Mouse (Mus musculus): Measurements from ENCODE around the gene Rtca. TPM values are rescaled to one million over a fixed set of nuclear protein-coding genes. Genes with fewer than 3 reads are reported as not detected.

Rtca gene
- polyA plus RNA-seq, 1 experiment from 2014 or later: 73.1 TPM

DNA sequence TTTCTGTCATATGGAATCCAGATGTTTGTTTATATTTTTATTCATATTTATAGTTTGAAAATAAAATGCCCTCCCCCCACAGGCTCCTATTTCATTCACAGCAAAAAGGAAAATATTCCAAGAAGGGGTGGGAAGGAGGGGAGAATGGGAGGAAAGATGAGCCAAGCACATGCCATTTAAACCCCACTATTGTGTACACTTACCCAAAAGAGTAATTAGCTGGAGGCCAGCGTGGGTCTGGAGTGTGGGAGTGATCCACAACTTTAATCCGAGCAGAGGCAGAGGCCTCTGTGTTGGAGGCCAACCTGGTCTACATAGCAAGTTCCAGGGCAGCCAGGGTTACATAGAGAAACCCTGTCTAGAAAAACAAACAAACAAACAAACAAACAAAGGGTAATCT is 43.7 kb downstream of the Rtca start:
- Histone ChIP-seq H3K4me1 (replicated peaks; ENCODE audit: insufficient read depth, low read length) (no peaks in the 10 kb centered on the region), H3K4me3 (replicated peaks; ENCODE audit: low read depth, low read length) (no peak overlapping the region), H3K9ac (ENCODE audit: low read depth, low read length) (no peak overlapping the region), H3K9me3 (replicated peaks; ENCODE audit: low read length) (no peaks in the 10 kb centered on the region), H3K27me3 (ENCODE audit: insufficient read depth, low read length) (no peaks in the 10 kb centered on the region), H3K36me3 (ENCODE audit: insufficient read depth, low read length) (no peaks in the 10 kb centered on the region), H3K27ac (no peak overlapping the region), H3K4me2 (ENCODE audit: low read length) (no peak overlapping the region)
- no peak for TF ChIP-seq CTCF (IDR thresholded peaks at IDR 0.05; ENCODE audit: low read depth)
- ATAC-seq (replicated peaks; ENCODE audit: low FRiP score, low read depth) (no peak), DNase-seq (ENCODE audit: low spot score) (no peak)
- WGBS: 20% methylated on average over 2 of the region's 2 CpGs

- no peak for DNase-seq (ENCODE audit: low spot score)
- no peak for ATAC-seq (replicated peaks; ENCODE audit: low FRiP score, low read depth)
- Histone ChIP-seq H3K4me3 (replicated peaks; ENCODE audit: low read depth, low read length) (no peak overlapping the region), H3K9me3 (replicated peaks; ENCODE audit: low read length) (no peaks in the 10 kb centered on the region), H3K27ac (no peak overlapping the region), H3K4me1 (replicated peaks; ENCODE audit: insufficient read depth, low read length) (no peaks in the 10 kb centered on the region), H3K4me2 (ENCODE audit: low read length) (no peak overlapping the region), H3K27me3 (ENCODE audit: insufficient read depth, low read length) (no peaks in the 10 kb centered on the region), H3K9ac (ENCODE audit: low read depth, low read length) (no peak overlapping the region), H3K36me3 (ENCODE audit: insufficient read depth, low read length) (no peaks in the 10 kb centered on the region)
- no peak for TF ChIP-seq CTCF (IDR thresholded peaks at IDR 0.05; ENCODE audit: low read depth)
- 65% methylated on average over 4 of the region's 4 CpGs for WGBS
Observed at GRCm38 (mm10) chr3:116461053-116461452, 47.0 kb downstream of the Rtca start.

DNA sequence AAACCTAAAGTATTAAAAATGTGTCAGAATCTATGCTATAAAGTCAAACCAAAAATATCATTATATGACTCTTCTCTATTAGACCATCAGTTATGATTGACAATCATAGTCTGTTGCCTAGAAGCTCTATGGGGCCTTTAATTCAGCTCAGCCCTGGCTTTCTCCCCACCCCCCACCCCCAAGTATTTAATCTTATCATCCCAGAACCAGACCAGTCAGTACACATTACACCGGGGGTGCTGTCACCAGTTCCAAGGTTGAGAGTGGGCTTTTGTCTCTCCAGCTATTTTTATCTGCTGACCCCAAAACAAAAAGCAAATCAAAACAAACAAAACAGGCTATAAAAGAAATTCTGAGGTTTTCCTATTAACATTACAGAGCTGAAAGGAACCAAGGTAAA is 53.5 kb downstream of the Rtca start:
- 76% methylated on average over 1 of the region's 1 CpGs for WGBS
- Histone ChIP-seq H3K27me3 (ENCODE audit: insufficient read depth, low read length) (no peaks in the 10 kb centered on the region), H3K4me1 (replicated peaks; ENCODE audit: insufficient read depth, low read length) (no peaks in the 10 kb centered on the region), H3K9ac (ENCODE audit: low read depth, low read length) (no peak overlapping the region), H3K4me3 (replicated peaks; ENCODE audit: low read depth, low read length) (no peak overlapping the region), H3K36me3 (ENCODE audit: insufficient read depth, low read length) (no peaks in the 10 kb centered on the region), H3K27ac (no peak overlapping the region), H3K4me2 (ENCODE audit: low read length) (no peak overlapping the region), H3K9me3 (replicated peaks; ENCODE audit: low read length) (no peaks in the 10 kb centered on the region)
- DNase-seq (ENCODE audit: low spot score) (no peak), ATAC-seq (replicated peaks; ENCODE audit: low FRiP score, low read depth) (no peak)
- no peak for TF ChIP-seq CTCF (IDR thresholded peaks at IDR 0.05; ENCODE audit: low read depth)

DNA sequence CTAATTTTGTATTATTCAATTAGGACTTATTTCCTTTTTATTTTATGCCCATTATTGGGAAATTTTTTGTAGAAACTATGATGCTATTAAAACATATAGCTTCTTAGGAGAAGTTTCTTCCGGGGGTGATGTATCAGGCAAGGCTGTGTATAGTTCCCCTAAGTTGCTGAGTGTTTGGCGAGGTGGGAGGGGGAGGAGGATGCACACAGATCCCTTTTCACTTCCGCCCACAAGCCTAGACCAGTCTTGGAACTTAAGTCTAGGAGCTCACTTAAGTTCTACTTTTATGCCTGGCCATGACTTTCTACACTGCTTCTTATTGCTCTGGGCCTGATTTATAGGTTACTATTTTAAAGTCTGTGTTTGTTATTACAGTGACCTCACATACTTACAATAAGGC is 57.3 kb downstream of the Rtca start:
- no peaks in the 10 kb centered on the region for H3K4me1 ChIP-seq (replicated peaks; ENCODE audit: insufficient read depth, low read length)
- DNase-seq (ENCODE audit: low spot score) (no peak), ATAC-seq (replicated peaks; ENCODE audit: low FRiP score, low read depth) (no peak)
- no peaks in the 10 kb centered on the region for H3K27me3 ChIP-seq (ENCODE audit: insufficient read depth, low read length)
- H3K9me3 ChIP-seq (replicated peaks; ENCODE audit: low read length): no peaks in the 10 kb centered on the region
- no peaks in the 10 kb centered on the region for H3K36me3 ChIP-seq (ENCODE audit: insufficient read depth, low read length)
- TF ChIP-seq CTCF (IDR thresholded peaks at IDR 0.05; ENCODE audit: low read depth): no peak
- H3K4me3 ChIP-seq (replicated peaks; ENCODE audit: low read depth, low read length): no peak overlapping the region
- H3K9ac ChIP-seq (ENCODE audit: low read depth, low read length): no peak overlapping the region
- no peak overlapping the region for H3K27ac ChIP-seq
- WGBS: 63% methylated on average over 3 of the region's 3 CpGs
- no peak overlapping the region for H3K4me2 ChIP-seq (ENCODE audit: low read length)

GRCm38 (mm10) chr3:116444327-116444726 is 63.7 kb downstream of the Rtca start:
- H3K27me3 ChIP-seq (ENCODE audit: insufficient read depth, low read length): no peaks in the 10 kb centered on the region
- H3K36me3 ChIP-seq (ENCODE audit: insufficient read depth, low read length): no peaks in the 10 kb centered on the region
- no peak overlapping the region for H3K27ac ChIP-seq
- no peak overlapping the region for H3K9ac ChIP-seq (ENCODE audit: low read depth, low read length)
- TF ChIP-seq CTCF (IDR thresholded peaks at IDR 0.05; ENCODE audit: low read depth): no peak
- no peaks in the 10 kb centered on the region for H3K9me3 ChIP-seq (replicated peaks; ENCODE audit: low read length)
- no peaks in the 10 kb centered on the region for H3K4me1 ChIP-seq (replicated peaks; ENCODE audit: insufficient read depth, low read length)
- no peak overlapping the region for H3K4me3 ChIP-seq (replicated peaks; ENCODE audit: low read depth, low read length)
- 87% methylated on average over 9 of the region's 9 CpGs for WGBS
- no peak for DNase-seq (ENCODE audit: low spot score)
- no peak for ATAC-seq (replicated peaks; ENCODE audit: low FRiP score, low read depth)
- no peak overlapping the region for H3K4me2 ChIP-seq (ENCODE audit: low read length)

- TF ChIP-seq CTCF (IDR thresholded peaks at IDR 0.05; ENCODE audit: low read depth): no peak
- no peaks in the 10 kb centered on the region for H3K9me3 ChIP-seq (replicated peaks; ENCODE audit: low read length)
Observed at GRCm38 (mm10) chr3:116442788-116443187, 65.2 kb downstream of the Rtca start.

GRCm38 (mm10) chr3:116441518-116442205 is 66.3 kb downstream of the Rtca start:
- H3K9ac ChIP-seq (ENCODE audit: low read depth, low read length): no peak overlapping the region
- H3K36me3 ChIP-seq (ENCODE audit: insufficient read depth, low read length): no peaks in the 10 kb centered on the region

More at GRCm38 (mm10) chr3:116442788-116443187, 65.2 kb downstream of the Rtca start:
- H3K4me3 ChIP-seq (replicated peaks; ENCODE audit: low read depth, low read length): no peak overlapping the region
- H3K36me3 ChIP-seq (ENCODE audit: insufficient read depth, low read length): no peaks in the 10 kb centered on the region
- no peaks in the 10 kb centered on the region for H3K27me3 ChIP-seq (ENCODE audit: insufficient read depth, low read length)
- no peaks in the 10 kb centered on the region for H3K4me1 ChIP-seq (replicated peaks; ENCODE audit: insufficient read depth, low read length)
- no peak overlapping the region for H3K4me2 ChIP-seq (ENCODE audit: low read length)
- H3K9ac ChIP-seq (ENCODE audit: low read depth, low read length): no peak overlapping the region
- H3K27ac ChIP-seq: no peak overlapping the region
- 50% methylated on average over 1 of the region's 1 CpGs for WGBS
- ATAC-seq (replicated peaks; ENCODE audit: low FRiP score, low read depth) (no peak), DNase-seq (ENCODE audit: low spot score) (no peak)

More at GRCm38 (mm10) chr3:116441518-116442205, 66.3 kb downstream of the Rtca start:
- H3K27me3 ChIP-seq (ENCODE audit: insufficient read depth, low read length): no peaks in the 10 kb centered on the region
- no peak for TF ChIP-seq CTCF (IDR thresholded peaks at IDR 0.05; ENCODE audit: low read depth)
- H3K9me3 ChIP-seq (replicated peaks; ENCODE audit: low read length): no peaks in the 10 kb centered on the region
- no peak overlapping the region for H3K4me2 ChIP-seq (ENCODE audit: low read length)
- H3K4me1 ChIP-seq (replicated peaks; ENCODE audit: insufficient read depth, low read length): no peaks in the 10 kb centered on the region
- H3K27ac ChIP-seq: no peak overlapping the region
- WGBS: 78% methylated on average over 15 of the region's 15 CpGs
- DNase-seq (ENCODE audit: low spot score) (no peak), ATAC-seq (replicated peaks; ENCODE audit: low FRiP score, low read depth) (no peak)
- H3K4me3 ChIP-seq (replicated peaks; ENCODE audit: low read depth, low read length): no peak overlapping the region
